Mouse (Mus musculus) ZHBTc4 (cell line): ENCODE data around the gene Cyb5r2.

Source experiments
- DNase-seq: peaks from one replicate; pipeline ENCODE4 v3.0.0-alpha.2; 2011; ENCODE audit warnings: low read depth, low spot score

Cyb5r2 gene

DNA sequence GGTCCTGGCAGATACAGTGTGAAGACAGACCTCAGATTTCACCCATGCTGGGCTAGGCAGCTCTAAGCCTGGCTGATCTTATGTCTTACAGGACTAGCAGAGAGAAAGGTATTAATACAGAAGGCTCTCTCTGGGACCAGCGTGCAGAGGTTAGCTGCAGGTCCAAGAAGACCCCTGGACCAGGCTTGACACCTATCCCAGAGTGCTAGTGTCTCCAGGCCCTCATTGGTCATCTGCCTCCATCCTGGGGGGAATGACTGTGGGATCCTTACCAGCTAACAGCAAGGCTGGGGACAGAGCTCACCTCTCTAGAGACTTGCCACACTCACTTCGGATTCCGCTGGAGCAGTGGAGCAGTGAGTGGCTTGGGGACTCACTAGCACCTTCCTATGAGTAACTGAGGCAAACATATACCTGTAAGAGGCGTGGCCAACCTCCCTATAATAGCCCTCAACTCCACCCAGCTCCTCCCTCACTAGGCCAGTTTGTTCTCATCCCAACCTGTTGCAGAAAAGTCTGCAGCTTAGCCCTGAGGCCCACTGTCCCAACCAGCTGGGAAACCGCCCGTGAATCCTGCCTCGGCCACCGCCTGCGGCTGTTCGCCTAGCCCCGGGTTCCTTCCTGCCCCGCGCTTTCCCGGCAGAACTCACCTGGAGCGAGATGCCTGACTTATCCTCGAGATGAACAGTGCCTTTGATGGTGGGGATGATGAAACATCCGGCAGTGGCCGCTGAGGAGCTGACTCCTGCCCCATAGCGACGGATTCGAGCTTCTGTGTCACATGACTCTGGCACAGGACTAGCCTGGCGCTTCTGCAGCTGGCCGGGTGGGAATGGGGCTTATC lies at the start of gene Cyb5r2:
Cyb5r2 (minus strand) TSS at position 725 of the 844 bp plus-strand sequence.
- peak; percentile 78 for DNase-seq

DNA sequence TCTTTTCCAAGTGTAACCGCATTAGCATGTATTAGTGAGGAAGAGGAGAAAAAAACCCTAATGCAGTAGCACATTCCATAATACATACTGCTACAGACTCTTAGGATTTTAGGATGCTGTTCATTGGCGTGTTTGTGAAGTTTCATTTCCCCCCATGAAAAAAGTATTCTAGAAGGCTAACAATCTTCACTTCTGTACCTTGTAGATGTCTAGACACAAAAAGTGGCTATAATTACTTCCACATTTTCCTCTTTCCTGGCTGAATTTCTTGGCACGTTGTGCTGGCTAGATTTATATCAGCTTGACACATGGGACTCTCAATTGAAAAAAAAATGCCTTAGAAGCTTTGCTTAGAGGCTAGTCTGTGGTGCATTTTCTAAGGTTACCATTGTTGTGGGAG lies 44.3 kb upstream of the Cyb5r2 start:
- DNase-seq: no peak

DNA sequence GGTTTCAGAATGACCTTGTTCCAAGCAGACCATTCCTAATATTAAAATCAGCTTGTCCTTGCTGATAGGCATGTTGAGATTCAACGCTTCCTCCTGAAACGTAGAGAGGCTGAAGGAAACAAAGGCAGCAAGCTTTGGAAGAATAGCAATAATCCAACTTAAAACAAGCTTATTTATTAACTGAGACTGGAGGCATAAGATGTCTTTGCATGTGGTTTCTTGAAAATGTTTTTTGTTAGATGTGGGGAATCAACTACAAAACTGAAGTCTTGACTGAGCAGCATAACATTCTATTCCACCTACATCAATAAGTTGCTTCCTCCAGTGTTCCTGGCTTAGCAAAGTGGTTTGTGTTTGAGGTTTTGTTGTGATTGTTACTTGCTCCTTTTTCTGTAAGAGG lies 43.3 kb upstream of the Cyb5r2 start, which contains the start of gene Ovch2:
Ovch2 (minus strand) TSS at position 101 of the 400 bp plus-strand sequence.
- DNase-seq: no peak

DNA sequence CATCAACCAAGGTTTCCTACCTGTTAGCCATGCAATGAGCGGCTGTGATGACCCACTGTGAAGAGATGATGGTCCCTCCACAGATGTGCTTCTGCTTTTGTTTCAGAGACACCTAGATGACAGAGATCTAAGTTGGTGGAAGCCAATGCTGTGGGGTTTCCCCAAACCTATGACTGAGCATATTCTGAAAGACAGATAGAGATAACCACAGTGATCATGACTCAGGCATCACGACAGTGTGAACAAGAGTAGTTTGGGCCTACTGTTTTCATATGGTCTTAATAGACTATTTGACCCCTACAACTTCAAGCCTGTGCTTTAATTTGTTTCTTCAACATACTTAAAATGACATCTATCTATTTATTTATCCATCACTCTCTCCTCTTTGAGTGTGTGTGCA lies 38.7 kb upstream of the Cyb5r2 start:
- no peak for DNase-seq

DNA sequence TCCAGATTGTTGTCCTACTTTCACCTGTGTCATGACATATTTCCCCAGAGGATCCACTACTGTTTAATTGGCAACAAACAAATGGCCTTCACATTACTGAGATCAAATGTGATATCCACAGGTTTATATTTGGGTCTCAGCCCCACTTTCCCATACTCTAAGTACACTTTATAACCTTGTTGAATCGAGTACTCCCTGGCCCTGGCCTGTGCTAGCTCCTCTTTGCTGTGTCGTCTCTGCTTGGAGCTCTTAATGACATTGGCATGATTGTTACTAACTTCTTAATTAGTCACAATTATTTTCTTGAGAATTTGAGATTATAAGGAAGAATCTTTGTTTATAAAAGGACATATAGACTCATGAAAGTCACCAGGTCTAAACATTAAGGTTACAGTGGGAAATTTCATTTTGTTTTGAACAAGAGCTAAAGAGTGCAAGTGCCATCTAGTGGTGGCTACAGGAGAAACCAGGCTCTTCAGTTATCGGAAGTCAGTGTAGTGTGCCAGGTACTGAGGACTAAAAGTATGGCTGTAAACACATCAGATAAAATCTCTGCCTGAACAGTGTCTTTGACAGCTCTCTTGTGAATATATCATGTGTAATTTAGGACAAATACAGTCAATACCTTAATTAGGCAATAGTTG lies 30.3 kb upstream of the Cyb5r2 start:
- DNase-seq: peak; percentile 51

DNA sequence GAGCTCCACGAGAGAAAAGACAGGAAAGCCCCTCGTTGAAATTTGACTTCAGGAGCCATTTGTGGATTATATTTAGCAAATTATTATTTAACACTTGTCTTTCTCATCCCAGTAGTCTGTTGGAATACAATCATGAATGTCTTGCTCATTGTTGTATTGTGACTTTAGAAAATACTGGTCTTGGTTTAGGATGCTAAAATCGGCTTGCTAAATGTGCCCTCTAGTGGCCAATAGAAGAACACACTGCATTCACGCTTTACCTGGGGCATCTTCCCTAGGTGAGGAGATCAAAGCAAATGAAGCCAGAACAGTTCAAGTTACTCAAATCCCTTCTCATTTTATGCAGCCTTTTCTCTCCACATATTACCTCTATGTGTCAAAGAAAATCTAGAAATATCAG lies 21.8 kb upstream of the Cyb5r2 start:
- peak; percentile 53 for DNase-seq

DNA sequence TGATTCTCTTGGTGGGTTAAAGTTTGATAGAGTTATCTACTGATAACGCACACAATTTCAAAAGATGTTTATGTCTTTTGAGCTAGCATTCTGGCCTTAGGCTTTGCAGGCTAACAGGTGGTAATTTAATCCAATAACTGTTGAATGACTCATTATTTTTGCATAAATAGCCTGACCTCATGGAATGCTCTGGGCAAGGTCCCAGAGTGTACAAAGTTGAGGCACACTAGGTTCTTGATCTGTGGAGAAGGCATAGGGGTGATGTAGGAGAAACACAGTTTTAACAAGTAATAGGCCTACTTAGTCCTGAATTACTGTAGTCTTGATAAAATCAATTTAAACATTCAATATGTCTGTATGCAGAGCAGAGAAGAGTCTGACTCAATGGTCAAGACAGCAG lies 20.4 kb upstream of the Cyb5r2 start:
- no peak for DNase-seq

DNA sequence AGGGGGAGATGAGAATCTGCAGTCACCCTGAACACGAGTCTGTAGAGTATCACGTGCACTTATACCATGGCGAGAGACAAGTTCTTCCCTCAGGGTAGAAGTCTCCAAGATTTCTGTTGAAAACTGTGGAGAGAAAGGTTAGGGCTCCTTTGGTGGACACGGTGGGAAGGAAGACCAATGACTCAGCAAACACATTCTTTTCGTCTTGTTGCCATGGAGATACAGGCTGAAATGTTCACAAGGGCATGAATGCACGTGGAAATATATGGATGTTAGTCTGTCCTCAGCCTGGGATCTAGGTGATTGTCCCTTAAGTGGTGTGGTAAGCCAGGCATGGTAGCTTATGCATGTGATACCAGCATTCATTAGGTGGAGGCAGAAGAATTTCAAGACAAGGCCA lies 13.0 kb upstream of the Cyb5r2 start:
- peak; percentile 60 for DNase-seq

DNA sequence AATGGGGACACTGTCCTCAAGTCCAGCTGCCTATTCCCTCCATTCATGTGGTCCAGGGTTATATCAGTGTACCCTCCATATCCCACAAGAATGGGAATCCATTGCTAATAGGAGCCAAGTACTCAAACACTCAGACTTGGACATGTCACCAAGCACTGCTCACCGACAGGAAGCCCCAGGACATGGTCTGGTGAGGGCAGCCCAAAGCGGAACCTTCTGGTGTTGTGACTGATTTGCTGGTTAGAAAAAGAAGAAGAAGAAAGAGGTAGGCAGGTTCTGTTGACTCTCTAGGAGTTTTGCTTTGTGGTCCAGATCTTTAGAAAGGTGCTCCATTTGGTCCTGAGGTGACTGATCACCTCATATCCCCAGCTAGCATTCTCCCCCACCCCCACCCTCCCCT lies 1.1 kb downstream of the Cyb5r2 start:
- DNase-seq: no peak

DNA sequence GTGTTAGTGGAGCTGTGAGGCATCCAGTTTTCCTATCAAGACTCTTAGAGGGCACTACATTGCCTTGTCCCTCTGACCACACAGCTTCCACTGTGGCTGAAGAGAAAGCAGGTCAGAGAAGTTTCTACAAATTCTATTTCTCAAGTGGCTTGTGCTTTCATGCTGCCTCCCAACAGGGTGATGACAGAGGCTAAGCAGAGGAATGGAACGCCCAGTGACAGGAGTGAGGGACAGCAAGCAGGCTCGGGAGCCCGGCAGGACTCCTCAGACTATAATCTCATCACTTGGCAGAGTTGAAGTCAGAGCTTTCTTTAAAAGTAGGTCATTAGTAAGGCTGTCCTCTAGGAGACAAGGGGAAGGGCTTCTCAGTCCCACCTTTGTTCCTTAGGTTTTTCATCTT lies 1.9 kb downstream of the Cyb5r2 start:
- no peak for DNase-seq

DNA sequence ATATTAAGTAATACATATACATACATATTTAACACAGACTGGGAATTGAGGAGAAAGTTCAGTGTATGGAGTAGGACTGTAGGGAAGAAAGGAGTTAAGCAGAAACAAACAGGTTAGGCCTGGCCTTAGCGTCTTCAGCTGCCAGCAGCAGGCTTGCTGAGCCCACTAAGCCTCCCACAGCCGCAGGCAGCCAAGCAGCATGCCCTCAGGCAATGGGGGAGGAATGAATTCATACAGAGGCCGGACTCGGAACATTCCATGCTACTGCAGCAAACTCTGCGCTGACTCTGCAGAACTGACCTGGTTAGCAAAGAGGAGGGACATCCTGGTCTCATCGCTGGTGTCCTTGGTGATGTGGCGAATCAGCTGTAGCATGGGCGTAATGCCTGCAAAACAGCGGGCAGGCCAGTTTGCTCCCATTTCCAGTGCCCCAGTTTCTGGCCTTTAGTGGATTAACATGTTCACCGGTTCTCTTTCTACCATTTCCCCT lies 5.8 kb downstream of the Cyb5r2 start:
- peak; percentile 72 for DNase-seq

DNA sequence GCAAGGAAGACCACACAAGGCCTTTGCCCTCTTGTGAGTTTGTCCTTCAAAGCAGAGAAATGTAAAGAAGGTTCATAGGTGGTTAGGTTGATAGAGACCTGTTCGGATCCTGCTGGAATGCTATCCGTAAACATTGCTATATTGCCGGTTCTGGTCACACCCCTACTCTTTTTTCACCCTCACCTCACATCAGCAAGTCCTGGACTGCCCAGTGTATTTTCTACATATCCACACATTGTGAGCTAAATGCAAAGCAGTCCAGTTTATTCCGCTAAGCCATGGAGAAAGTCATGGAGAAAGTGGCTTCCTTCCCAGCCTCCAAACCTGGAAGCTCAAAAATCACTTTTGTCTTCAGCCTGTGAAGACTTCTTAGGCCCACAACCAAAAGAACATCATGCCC lies 8.1 kb downstream of the Cyb5r2 start:
- no peak for DNase-seq

DNA sequence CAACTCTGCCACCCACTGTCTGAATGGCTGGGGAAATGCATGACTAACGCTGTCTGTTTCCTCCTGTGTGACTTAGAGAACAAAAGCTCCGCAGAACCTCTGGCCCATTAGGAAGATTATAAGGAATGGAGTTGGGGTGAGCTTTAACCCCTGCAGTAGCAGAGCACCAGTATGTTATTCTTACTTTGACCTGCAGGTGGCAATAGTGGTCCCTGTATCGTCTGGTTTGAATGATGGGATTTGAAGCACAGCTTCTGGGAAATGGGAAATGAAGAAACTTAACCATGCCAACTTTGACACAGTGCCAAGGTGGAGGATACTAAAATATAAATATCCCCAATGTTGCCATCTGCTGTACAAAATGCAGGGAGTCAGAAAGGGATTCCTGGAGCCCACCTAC lies 8.6 kb downstream of the Cyb5r2 start:
- peak; percentile 78 for DNase-seq

DNA sequence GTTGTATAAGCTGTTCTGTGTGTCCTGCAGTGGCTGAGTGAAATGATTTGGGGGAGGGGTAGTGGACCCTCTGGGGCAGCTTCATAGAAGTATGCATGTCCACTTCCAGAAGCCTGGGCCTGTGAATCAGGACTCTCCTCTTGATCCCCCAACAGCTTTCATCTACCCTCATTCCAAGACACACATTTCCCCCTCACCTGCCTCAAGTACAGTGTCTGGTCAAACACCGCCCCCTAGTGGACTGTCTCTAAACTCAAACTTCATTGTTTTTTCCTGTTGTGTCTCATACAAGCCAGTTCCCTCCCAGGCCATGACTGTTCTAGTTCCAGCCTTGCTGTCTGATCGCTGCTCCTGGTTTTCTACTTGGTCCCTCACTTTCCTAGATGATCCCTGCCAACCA lies 9.9 kb downstream of the Cyb5r2 start:
- peak; percentile 86 for DNase-seq

DNA sequence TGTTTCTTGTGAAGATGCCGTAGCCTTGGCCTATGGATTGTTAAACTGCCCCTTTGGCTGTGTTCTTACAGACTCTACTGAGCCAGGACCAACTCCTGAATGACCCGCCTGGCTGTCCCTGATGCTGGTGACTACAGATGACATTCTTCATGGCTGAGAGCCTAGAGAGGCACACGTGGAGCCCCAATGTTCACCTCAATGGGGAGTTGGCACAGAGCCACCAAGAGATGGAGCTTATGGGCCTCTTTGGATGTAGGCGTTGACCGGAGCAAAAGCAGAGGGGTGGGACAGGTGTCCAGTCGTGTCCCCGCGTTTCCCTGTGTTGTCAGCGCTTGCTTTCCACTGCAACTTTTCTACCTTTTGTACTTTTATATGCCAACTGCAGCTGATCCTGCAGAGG lies 10.4 kb downstream of the Cyb5r2 start:
- DNase-seq: no peak

DNA sequence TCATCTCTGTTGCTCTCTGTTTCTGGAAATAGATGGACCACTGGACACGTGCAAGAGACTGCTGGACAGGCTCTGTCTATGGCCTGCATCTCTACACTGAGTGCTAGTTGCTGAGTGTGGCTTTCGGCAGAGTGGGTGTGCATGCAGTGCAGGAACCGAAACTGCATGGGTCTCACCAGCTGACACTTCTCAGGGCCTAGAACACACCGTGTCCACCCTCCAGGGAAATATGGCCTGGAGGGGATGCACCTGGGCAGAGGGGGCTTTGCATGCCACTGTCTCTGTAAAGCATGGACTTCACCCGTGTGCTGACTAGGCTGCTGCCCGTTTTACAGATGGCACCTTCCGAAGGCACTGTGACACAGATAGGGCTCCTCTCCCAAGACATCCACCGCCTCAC lies 11.8 kb downstream of the Cyb5r2 start:
- no peak for DNase-seq

DNA sequence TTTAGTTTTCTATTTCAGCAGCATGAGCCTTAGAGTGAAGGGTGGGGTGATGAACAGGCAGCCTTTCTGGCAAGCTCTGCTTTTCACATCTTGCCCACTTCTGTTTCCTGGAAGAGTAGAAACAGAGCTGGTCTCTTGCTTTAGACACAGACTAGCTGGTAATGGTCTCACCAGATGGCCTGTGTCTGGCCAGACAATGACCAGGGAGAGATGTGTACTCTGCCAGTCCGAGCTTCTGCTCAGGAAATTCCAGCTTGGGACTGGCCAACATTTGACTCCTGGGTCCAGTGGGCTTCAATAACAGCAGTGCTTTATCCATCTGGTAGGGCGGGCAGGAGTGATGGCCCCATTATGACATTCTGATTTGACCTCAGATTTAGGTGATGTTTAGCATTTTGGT lies 12.7 kb downstream of the Cyb5r2 start:
- DNase-seq: no peak

DNA sequence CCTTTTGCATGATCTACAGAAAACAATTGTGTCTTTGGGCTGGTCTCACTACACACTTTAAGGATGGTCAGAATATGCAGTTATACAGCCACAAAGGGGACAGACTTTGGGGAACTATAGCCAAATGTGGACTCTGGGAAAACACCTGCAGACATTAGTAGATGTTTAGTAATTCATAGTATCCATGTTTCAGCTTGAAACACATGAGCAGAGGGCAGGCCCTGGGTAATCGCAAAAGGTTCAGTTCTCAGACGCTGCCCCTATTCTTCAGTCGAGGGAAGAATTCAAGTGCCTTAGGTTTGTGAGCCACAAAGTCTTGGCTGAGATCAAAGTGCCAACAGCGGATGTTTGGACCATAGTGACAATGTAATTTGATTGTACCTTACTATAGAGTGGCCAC lies 13.4 kb downstream of the Cyb5r2 start:
- no peak for DNase-seq

DNA sequence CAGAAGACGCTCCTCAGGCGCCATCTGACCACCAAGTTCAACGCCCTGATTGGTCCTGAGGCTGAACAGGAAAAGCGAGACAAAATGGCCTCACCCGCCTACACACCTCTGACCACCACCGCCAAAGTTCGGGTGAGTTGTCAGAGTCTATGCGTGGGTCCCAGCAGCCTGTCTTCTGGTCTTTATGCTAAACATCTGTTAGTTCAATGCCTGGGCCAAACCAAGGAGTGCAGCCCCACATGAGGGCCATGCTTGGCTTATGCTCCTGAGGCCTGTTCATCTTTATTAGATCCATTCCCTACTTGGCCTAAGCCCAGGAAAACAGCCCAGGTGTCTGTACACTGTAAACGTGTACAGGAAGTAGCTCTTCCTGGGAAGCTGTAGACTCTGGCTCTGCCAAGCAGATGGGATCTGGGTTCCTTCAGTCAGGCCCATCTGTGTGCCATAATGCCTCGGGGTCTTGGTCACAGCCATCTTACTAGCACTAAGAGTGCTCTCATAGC lies 14.8 kb downstream of the Cyb5r2 start:
- DNase-seq: no peak

DNA sequence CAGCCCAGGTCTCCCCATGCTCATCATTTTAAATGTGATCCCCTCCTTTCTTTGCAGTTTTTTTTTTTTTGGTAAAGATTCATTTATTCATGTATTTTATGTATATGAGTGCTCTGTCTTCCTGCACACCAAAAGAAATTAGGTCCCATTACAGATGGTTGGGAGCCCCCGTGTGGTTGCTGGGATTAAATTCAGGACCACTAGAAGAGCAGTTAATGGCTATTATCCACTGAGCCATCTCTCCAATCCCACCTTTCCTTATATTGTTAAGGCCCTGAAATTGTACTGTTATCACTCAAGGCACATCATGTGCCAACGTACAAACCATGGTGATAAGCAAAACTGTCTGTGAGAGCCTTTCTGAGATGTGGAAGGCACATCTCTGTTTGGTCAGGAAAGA lies 19.1 kb downstream of the Cyb5r2 start:
- no peak for DNase-seq

DNA sequence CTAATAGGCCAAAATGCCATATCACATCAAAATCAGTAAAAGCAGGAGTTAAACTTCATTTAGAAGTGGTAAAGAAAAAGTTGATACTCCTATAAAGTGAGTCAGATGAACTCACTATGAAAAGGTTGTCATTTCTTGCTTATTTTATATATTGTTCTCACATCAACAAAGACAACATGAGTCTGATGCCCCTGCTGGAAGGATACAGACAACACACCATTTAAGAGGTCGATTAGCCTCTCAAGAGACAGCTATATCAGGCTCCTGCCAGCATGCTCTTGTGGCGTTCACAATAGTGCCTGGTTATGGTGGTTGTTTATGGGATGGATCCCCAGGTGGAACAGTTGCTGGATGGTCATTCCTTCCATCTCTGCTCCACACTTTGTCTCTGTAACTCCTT lies 24.7 kb downstream of the Cyb5r2 start:
- DNase-seq: peak; percentile 26

DNA sequence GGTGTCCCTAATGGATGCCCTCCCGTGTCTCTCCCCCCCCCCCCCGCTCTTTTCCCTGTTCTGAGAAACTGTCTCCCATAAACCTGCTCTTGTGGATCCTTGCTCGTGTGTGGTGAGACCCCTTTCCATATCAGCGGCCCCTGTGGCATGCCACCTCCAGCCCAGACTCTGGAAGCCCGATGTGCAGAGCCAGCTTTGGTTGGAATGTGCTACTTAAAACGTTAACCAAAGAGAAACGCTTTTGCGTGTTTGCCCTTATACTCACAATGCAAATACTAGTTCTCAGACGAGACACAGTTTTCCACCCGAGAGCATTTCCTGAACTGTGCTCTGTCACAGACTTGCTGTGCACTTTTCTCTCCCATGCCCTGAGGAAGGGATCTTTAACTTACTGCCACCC lies 27.2 kb downstream of the Cyb5r2 start:
- DNase-seq: no peak

DNA sequence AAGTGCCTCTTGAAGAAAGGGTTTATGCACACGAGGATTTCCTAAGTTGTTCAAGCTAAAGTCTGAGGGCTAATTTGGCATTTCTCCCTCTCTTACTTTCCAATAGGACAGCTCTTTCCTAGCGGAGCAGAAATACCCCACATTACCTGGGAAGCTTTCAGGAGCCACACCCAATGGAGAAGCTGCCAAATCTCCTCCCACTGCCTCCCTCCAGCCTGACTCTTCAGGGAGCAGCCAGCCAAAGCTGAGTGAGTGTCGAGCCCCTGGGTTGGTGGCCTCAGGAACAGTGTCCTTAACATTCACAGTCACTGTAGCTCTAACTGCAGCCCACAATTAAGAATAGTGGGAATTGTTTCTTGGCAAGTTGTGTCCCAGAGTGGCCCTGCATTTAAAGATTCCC lies 30.3 kb downstream of the Cyb5r2 start:
- no peak for DNase-seq
